8 mouse cellular contexts compared by ENCODE assay signal in genomic region chr1:152954821-152955523, GRCm38 (mm10). TPM values are rescaled to one million over a fixed set of nuclear protein-coding genes. Genes with fewer than 3 reads are reported as not detected.
DNase-seq lines count a peak whose midpoint lies in the region; ATAC-seq and TF ChIP-seq lines count a peak whose summit lies in the region.

Gene Nmnat2, plus strand, starts transcription at chr1:152954993.

- H3K9ac ChIP-seq in midbrain, embryonic 15.5 days: peak within 1 kb of the TSS; percentile 71

- ATAC-seq in midbrain, embryonic 15.5 days (replicated peaks): peak; percentile 93

- H3K79me2 ChIP-seq in C2C12 (ENCODE audit: control insufficient read depth, insufficient read depth): no peaks in the 10 kb centered on the region

- no peak for TF ChIP-seq CTCF in C2C12 (IDR thresholded peaks at IDR 0.05; ENCODE audit: control insufficient read depth, insufficient read depth, insufficient read length)
- TF ChIP-seq CTCF in embryonic fibroblast, embryonic 13.5 days (IDR thresholded peaks at IDR 0.05; ENCODE audit: borderline replicate concordance, insufficient read depth, low read length): no peak

- peak within 1 kb of the TSS; percentile 94 for H3K4me2 ChIP-seq in midbrain, embryonic 15.5 days

- peak within 1 kb of the TSS; percentile 23; the same call in 1 of the 2 replicates for H3K27ac ChIP-seq in embryonic fibroblast, embryonic 13.5 days (ENCODE audit: insufficient read depth, low read length)
- H3K27ac ChIP-seq in hindbrain, embryonic 10.5 days: peak within 1 kb of the TSS; percentile 78
- H3K27ac ChIP-seq in midbrain, embryonic 15.5 days: peak within 1 kb of the TSS; percentile 92

- no peaks in the 10 kb centered on the region for H3K27me3 ChIP-seq in C2C12 (ENCODE audit: control insufficient read depth, insufficient read depth, insufficient read length)
- peaks cover 50% of the 10 kb centered on the region for H3K27me3 ChIP-seq in hindbrain, embryonic 10.5 days (ENCODE audit: insufficient read depth, poor library complexity, severe bottlenecking)
- peaks cover 3% of the 10 kb centered on the region; the same call in 1 of the 2 replicates for H3K27me3 ChIP-seq in midbrain, embryonic 15.5 days (replicated peaks)

- peak within 1 kb of the TSS; percentile 35 for H3K4me3 ChIP-seq in C2C12 (ENCODE audit: insufficient read depth, poor library complexity, severe bottlenecking)
- peak within 1 kb of the TSS; percentile 41 for H3K4me3 ChIP-seq in embryonic fibroblast, embryonic 13.5 days (ENCODE audit: insufficient read depth, low read length)
- peak within 1 kb of the TSS; percentile 70 for H3K4me3 ChIP-seq in hindbrain, embryonic 10.5 days
- peak within 1 kb of the TSS; percentile 78 for H3K4me3 ChIP-seq in midbrain, embryonic 15.5 days

- peak within 1 kb of the TSS; percentile 61 for H3ac ChIP-seq in C2C12 (ENCODE audit: control insufficient read depth, insufficient read length, low read depth)

- peak; percentile 23; the same call in 1 of the 2 replicates for TF ChIP-seq POLR2A in embryonic fibroblast, embryonic 13.5 days (IDR thresholded peaks at IDR 0.05; ENCODE audit: low read depth, low read length)

- H3K36me3 ChIP-seq in C2C12 (ENCODE audit: control insufficient read depth, insufficient read depth): no peaks in the 10 kb centered on the region
- H3K36me3 ChIP-seq in hindbrain, embryonic 10.5 days: no peaks in the 10 kb centered on the region
- no peaks in the 10 kb centered on the region for H3K36me3 ChIP-seq in midbrain, embryonic 15.5 days (replicated peaks)

- H3K9me3 ChIP-seq in hindbrain, embryonic 10.5 days: no peaks in the 10 kb centered on the region
- no peaks in the 10 kb centered on the region for H3K9me3 ChIP-seq in midbrain, embryonic 15.5 days

- H3K79me3 ChIP-seq in C2C12 (ENCODE audit: low read depth): no peaks in the 10 kb centered on the region

- WGBS in hindbrain, embryonic 10.5 days: under 1% methylated on average over 42 of the region's 42 CpGs
- WGBS in midbrain, embryonic 15.5 days: 1% methylated on average over 42 of the region's 42 CpGs

- H3K4me1 ChIP-seq in embryonic fibroblast, embryonic 13.5 days (ENCODE audit: control insufficient read depth, insufficient read depth, low read length): no peaks in the 10 kb centered on the region
- H3K4me1 ChIP-seq in hindbrain, embryonic 10.5 days (replicated peaks): peaks cover 20% of the 10 kb centered on the region
- H3K4me1 ChIP-seq in midbrain, embryonic 15.5 days: peaks cover 26% of the 10 kb centered on the region

- peak; percentile 92 for DNase-seq in brain, adult 2 months (ENCODE audit: low read depth, low spot score)
- DNase-seq in hindbrain, embryonic 10.5 days (ENCODE audit: low spot score): peak; percentile 60
- peak; percentile 67 to 70 for DNase-seq in left cerebral cortex, adult 8-10 months (ENCODE audit: low spot score in 2 of 2)
- DNase-seq in urinary bladder, postnatal 4 days (ENCODE audit: low spot score in 2 of 2): no peak
- DNase-seq in adrenal gland, postnatal 4 days (ENCODE audit: low spot score in 2 of 2): no peak

TF ChIP-seq in C2C12, 6 proteins besides CTCF, POLR2A, EP300 and RAD21:
- no peak for TF ChIP-seq MYOG (IDR thresholded peaks at IDR 0.05; ENCODE audit: control insufficient read depth, extremely low read depth, insufficient read length)
- TF ChIP-seq CEBPB (IDR thresholded peaks at IDR 0.05; ENCODE audit: low read depth): no peak
- TF ChIP-seq USF1 (IDR thresholded peaks at IDR 0.05; ENCODE audit: low read depth): no peak
- no peak for TF ChIP-seq MYOD1 (IDR thresholded peaks at IDR 0.05; ENCODE audit: control insufficient read depth, insufficient read length, low read depth)

RNA-seq across cellular contexts. Expression of gene Nmnat2, which starts in this region (rescaled TPM):
- 8.3 TPM for polyA plus RNA-seq in C2C12 (2012; fragmentation: generic; extraction: Trizol)
- polyA plus RNA-seq in embryonic fibroblast, embryonic 13.5 days (2011; ENCODE audit: insufficient read length, low read depth, missing spikeins): 26.7 and 30.4 TPM in 2 replicates
- polyA plus RNA-seq in hindbrain, embryonic 10.5 days (2016; fragmentation: Nextera tagmentation; extraction: Ambion mirVana): 13.3 and 20.6 TPM in 2 replicates
- 100 to 1,000 TPM; 152 to 174 (median 163) TPM for total RNA-seq in left cerebral cortex, adult 8-10 months (2022)
- polyA plus RNA-seq in midbrain, embryonic 15.5 days (2015; fragmentation: Nextera tagmentation; extraction: Ambion mirVana): 95.1 and 98.5 TPM in 2 replicates
- 1 to 10 TPM; 4.2 to 4.5 TPM for total RNA-seq in adrenal gland, postnatal 4 days (2021)

Comparison
In these comparisons a context has a peak if more than half of its experiments do, and no peak if none do; other contexts are left out.
1. RNA of gene Nmnat2 (total RNA-seq): 152 to 174 TPM in left cerebral cortex, adult 8-10 months; 4.2 to 4.5 TPM in adrenal gland, postnatal 4 days; every median in the first group is over 10 times any median in the second.
2. DNase-seq: peak in brain, adult 2 months (single experiment), hindbrain, embryonic 10.5 days (single experiment) and left cerebral cortex, adult 8-10 months (2 of 2); none in urinary bladder, postnatal 4 days (0 of 2) and adrenal gland, postnatal 4 days (0 of 2).
3. H3K27ac ChIP-seq: peak in every context shown above with its lines; median percentile 92 in midbrain, embryonic 15.5 days; 78 in hindbrain, embryonic 10.5 days; 23 in embryonic fibroblast, embryonic 13.5 days.
4. Peak in every context shown above with its lines, with median percentiles within 50 percentile points of each other: H3K4me3 ChIP-seq.